Mouse (Mus musculus) G1E (cell line): ENCODE measurements at regions not wholly inside any gene's neighbourhood (a gene's known extent, or its start where the extent isn't known, plus 50 kb on each side); places are given as distances from the start of the nearest gene placed in this dataset.

ENCODE experiments used
- CTCF ChIP-seq: IDR thresholded peaks from 2 replicates; pipeline ENCODE4 v1.5.1; 2012; ENCODE audit warnings: low read depth, low read length, inconsistent platforms, mixed read lengths
- GATA1 ChIP-seq: IDR thresholded peaks from 2 replicates; pipeline ENCODE4 v1.6.1; 2012; ENCODE audit warnings: borderline replicate concordance, low read length, inconsistent platforms, mixed read lengths
- GATA2 ChIP-seq: IDR thresholded peaks from 2 replicates; pipeline ENCODE4 v1.6.1; 2012; ENCODE audit warnings: low read depth, low read length, inconsistent platforms, borderline replicate concordance
- TAL1 ChIP-seq: conservative IDR thresholded peaks from 2 replicates; pipeline ENCODE4 v1.6.1; 2012; ENCODE audit warnings: low read depth, low read length, inconsistent platforms, mixed read lengths

DNA sequence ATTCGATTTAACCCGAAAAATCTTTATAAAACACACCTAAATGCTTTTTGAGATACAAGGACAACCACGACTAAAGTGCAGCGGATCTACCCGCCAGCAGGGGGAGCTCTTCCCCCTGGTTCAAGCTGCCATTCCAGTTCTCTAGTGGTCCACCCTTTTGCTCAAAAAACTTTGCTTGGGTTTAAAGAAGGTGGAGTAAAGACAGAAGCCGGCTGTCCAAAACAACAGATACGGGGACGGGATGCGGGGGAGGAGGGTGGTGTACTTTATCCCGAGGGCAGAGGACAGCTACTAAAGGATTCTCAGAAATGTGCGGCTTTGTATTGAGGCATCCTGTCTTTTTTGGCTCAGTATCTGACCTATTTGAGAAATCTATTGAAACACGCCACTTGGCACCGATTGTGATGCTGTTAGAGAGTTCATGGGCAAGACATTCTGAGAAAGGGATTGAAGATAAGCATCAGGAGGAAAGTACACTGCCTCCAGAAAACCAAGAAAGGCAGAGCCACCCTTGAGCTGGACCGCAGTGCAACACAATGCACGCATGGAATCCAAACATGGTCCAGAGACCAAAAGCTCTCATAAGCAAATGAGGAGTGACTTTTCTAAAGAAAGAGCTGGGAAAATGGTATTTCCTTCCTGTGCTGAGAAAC, 385.6 kb upstream of the 9430069I07Rik start:
- peak; percentile 68 for TF ChIP-seq CTCF
- no peak for TF ChIP-seq TAL1
- TF ChIP-seq GATA2: no peak
- TF ChIP-seq GATA1: no peak
